Mouse (Mus musculus) neural tube, embryonic 13.5 days (tissue): ENCODE data around the gene Olfr1289. TPM values are rescaled to one million over a fixed set of nuclear protein-coding genes. Genes with fewer than 3 reads are reported as not detected.

Experiments
- ATAC-seq: fragments of 200-750 bp; cut with Nextera tagmentation; 2 replicates; pipeline ENCODE4 v1.8.0; 2017; ENCODE audit warnings: low read depth, mild to moderate bottlenecking, moderate TSS enrichment, moderate library complexity
- H3K27ac ChIP-seq: fragments of 300-500 bp; sonication (generic); replicated peaks from 2 replicates; pipeline ENCODE4 v1.5.1; 2015; ENCODE audit warnings: moderate library complexity, mild to moderate bottlenecking, inconsistent platforms
- H3K27me3 ChIP-seq: fragments of 300-500 bp; sonication (generic); 2 replicates; pipeline ENCODE4 v1.6.1; 2015; ENCODE audit warnings: mild to moderate bottlenecking, inconsistent platforms
- H3K36me3 ChIP-seq: fragments of 300-500 bp; sonication (generic); 2 replicates; pipeline ENCODE4 v1.6.1; 2015; ENCODE audit warnings: mild to moderate bottlenecking, inconsistent platforms
- H3K4me1 ChIP-seq: fragments of 300-500 bp; sonication (generic); replicated peaks from 2 replicates; pipeline ENCODE4 v1.6.1; 2015; ENCODE audit warnings: inconsistent platforms
- H3K4me2 ChIP-seq: fragments of 300-500 bp; sonication (generic); 2 replicates; pipeline ENCODE4 v1.6.1; 2015; ENCODE audit warnings: inconsistent platforms, mild to moderate bottlenecking, moderate library complexity
- H3K4me3 ChIP-seq: fragments of 300-500 bp; sonication (generic); 2 replicates; pipeline ENCODE4 v1.5.1; 2015; ENCODE audit warnings: mild to moderate bottlenecking, inconsistent platforms
- H3K9ac ChIP-seq: fragments of 300-500 bp; sonication (generic); 2 replicates; pipeline ENCODE4 v1.6.1; 2015; ENCODE audit warnings: moderate library complexity, mild to moderate bottlenecking, inconsistent platforms
- H3K9me3 ChIP-seq: fragments of 300-500 bp; sonication (generic); 2 replicates; pipeline ENCODE4 v1.6.1; 2016; ENCODE audit warnings: inconsistent platforms
- WGBS: fragments of 180-500 bp; shearing (Covaris S2); methylation state at CpG from one replicate; pipeline ENCODE4 v1.1.7; 2015; 5-methylcytosine and 5-hydroxymethylcytosine counted together
- polyA plus RNA-seq: library from polyadenylated mRNA; unstranded; fragments of >200 nt; fragmentation: Nextera tagmentation; extraction: Ambion mirVana; gene quantifications from 2 replicates; pipeline ENCODE4 v1.2.1, GENCODE M21; 2015

Olfr1289 gene
- polyA plus RNA-seq = not detected in 2 replicates

- no peak within 1 kb of the TSS for H3K9ac ChIP-seq
- no peaks in the 10 kb centered on the region for H3K36me3 ChIP-seq
- H3K27ac ChIP-seq = no peak within 1 kb of the TSS
- H3K9me3 ChIP-seq = no peaks in the 10 kb centered on the region
- H3K4me3 ChIP-seq = no peak within 1 kb of the TSS
- ATAC-seq = no peak
- H3K4me1 ChIP-seq = no peaks in the 10 kb centered on the region
- no peak within 1 kb of the TSS for H3K4me2 ChIP-seq
- WGBS = 89% methylated on average over 1 of the region's 1 CpGs
- H3K27me3 ChIP-seq = no peaks in the 10 kb centered on the region
Observed at GRCm38 (mm10) chr2:111480519-111480918, at the start of gene Olfr1289. Gene Olfr1289, plus strand, starts transcription at chr2:111480819.

GRCm38 (mm10) chr2:111448842-111449241 lies 31.8 kb upstream of the Olfr1289 start, which contains the start of gene Olfr1287:
Gene Olfr1287, plus strand, starts transcription at chr2:111449142.
- no peaks in the 10 kb centered on the region for H3K36me3 ChIP-seq
- WGBS = 73% methylated on average over 1 of the region's 1 CpGs
- no peak for ATAC-seq

DNA sequence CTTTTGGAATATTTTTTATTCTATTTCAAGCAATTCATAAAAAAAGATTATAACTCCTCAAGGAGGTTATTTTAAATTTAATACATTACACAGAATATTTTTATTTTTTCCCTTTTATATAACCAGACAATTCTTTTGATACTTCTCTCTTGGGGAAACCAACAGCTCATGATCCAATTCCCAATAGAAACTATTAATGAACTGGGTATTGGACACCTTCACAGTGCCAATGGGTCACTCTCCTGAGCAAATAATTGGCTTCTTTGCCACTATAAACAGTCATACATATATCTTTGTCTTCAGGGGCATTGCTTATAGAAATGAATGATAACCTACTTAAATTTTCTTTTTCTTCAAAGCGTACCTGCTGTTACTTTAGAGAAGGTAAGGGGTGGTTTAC lies 6.8 kb upstream of the Olfr1289 start, which contains the start of gene Olfr1288:
TSS of gene Olfr1288 (plus strand) at position 301 of the 400 bp plus-strand sequence.
- Histone ChIP-seq H3K9me3 (no peaks in the 10 kb centered on the region), H3K36me3 (no peaks in the 10 kb centered on the region)
- ATAC-seq = no peak

More at GRCm38 (mm10) chr2:111448842-111449241, 31.8 kb upstream of the Olfr1289 start, which contains the start of gene Olfr1287:
- no peak within 1 kb of the TSS for H3K9ac ChIP-seq
- H3K4me2 ChIP-seq = no peak within 1 kb of the TSS
- H3K27ac ChIP-seq = no peak within 1 kb of the TSS
- H3K4me1 ChIP-seq = no peaks in the 10 kb centered on the region
- no peaks in the 10 kb centered on the region for H3K27me3 ChIP-seq
- H3K9me3 ChIP-seq = no peaks in the 10 kb centered on the region
- no peak within 1 kb of the TSS for H3K4me3 ChIP-seq

DNA sequence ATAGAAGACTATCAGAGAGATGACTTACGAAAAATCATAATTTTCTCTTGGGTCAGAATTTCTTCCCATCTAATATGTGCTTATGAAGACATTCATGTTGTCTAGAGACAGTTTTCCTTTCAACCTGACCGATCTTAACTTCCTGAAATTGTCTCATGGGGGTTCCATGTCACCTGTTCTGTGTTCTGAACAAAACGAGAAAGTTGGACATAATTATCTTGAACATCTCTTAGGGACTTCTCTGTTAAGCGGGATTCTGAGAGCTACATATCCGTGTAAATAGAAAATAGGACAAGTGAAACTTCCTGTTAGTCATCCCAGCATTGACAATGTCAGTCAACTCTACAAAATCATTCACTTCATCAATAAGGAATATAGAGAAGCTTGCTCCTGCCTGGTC lies 13.1 kb downstream of the Olfr1289 start, which contains the start of gene Olfr1290:
TSS of gene Olfr1290 (minus strand) at position 101 of the 400 bp plus-strand sequence.
- Histone ChIP-seq H3K27ac (no peak within 1 kb of the TSS), H3K36me3 (no peaks in the 10 kb centered on the region), H3K4me3 (no peak within 1 kb of the TSS), H3K9ac (no peak within 1 kb of the TSS), H3K9me3 (no peaks in the 10 kb centered on the region), H3K4me2 (no peak within 1 kb of the TSS), H3K4me1 (no peaks in the 10 kb centered on the region), H3K27me3 (no peaks in the 10 kb centered on the region)
- WGBS = 85% methylated on average over 5 of the region's 5 CpGs
- no peak for ATAC-seq

More for the DNA sequence above, 6.8 kb upstream of the Olfr1289 start, which contains the start of gene Olfr1288:
- Histone ChIP-seq H3K27ac (no peak within 1 kb of the TSS), H3K4me1 (no peaks in the 10 kb centered on the region), H3K4me3 (no peak within 1 kb of the TSS), H3K9ac (no peak within 1 kb of the TSS), H3K4me2 (no peak within 1 kb of the TSS), H3K27me3 (no peaks in the 10 kb centered on the region)
- WGBS = 100% methylated on average over 1 of the region's 1 CpGs

GRCm38 (mm10) chr2:111496880-111497279 lies 16.3 kb downstream of the Olfr1289 start, which contains the start of gene Olfr1291-ps1:
Gene Olfr1291-ps1, plus strand, starts transcription at chr2:111497180.
- ATAC-seq = no peak
- Histone ChIP-seq H3K36me3 (no peaks in the 10 kb centered on the region), H3K4me1 (no peaks in the 10 kb centered on the region), H3K27me3 (no peaks in the 10 kb centered on the region), H3K27ac (no peak within 1 kb of the TSS), H3K4me3 (no peak within 1 kb of the TSS), H3K4me2 (no peak within 1 kb of the TSS), H3K9ac (no peak within 1 kb of the TSS), H3K9me3 (no peaks in the 10 kb centered on the region)
- WGBS = 91% methylated on average over 3 of the region's 3 CpGs

DNA sequence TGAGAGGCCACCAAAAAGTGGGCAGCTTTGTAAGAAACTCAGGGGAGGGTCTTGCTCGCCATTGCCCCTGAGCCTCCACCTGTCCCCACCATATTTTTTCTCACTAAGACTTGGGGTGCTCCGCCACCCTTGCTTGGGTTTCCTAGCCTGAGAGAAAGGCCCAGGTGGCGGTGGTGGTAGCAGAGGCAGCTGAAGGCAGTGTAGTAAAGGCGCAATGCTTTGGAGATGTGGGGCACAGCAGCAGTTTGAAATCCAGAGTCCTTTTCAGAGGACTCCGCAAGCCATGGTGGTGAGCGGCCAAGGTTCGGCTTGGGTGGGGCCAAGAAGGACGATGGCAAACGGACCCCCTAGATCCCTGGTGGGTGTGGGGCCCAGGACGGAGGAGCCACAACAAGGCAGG lies 36.8 kb downstream of the Olfr1289 start:
- no peak for ATAC-seq
- Histone ChIP-seq H3K4me3 (no peak overlapping the region), H3K9ac (no peak overlapping the region), H3K36me3 (no peaks in the 10 kb centered on the region), H3K27me3 (no peaks in the 10 kb centered on the region), H3K4me2 (no peak overlapping the region), H3K27ac (no peak overlapping the region), H3K9me3 (no peaks in the 10 kb centered on the region), H3K4me1 (no peaks in the 10 kb centered on the region)
- WGBS = 93% methylated on average over 10 of the region's 10 CpGs

- Histone ChIP-seq H3K9ac (no peak within 1 kb of the TSS), H3K4me3 (no peak within 1 kb of the TSS), H3K36me3 (no peaks in the 10 kb centered on the region), H3K27me3 (no peaks in the 10 kb centered on the region), H3K4me2 (no peak within 1 kb of the TSS), H3K27ac (no peak within 1 kb of the TSS), H3K9me3 (no peaks in the 10 kb centered on the region), H3K4me1 (no peaks in the 10 kb centered on the region)
- no peak for ATAC-seq
- WGBS = 86% methylated on average over 1 of the region's 1 CpGs
Observed at GRCm38 (mm10) chr2:111524903-111525302, 44.3 kb downstream of the Olfr1289 start, which contains the start of gene Olfr1293-ps. Gene Olfr1293-ps, plus strand, starts transcription at chr2:111525203.

Other genes starting within 250 kb of the Olfr1289 start
- not detected in 2 replicates for gene Olfr1275, start 245.5 kb upstream of the Olfr1289 start, polyA plus RNA-seq
- gene Olfr1276, start 226.3 kb upstream of the Olfr1289 start, polyA plus RNA-seq = not detected in 2 replicates
- gene Olfr1277, start 206.7 kb upstream of the Olfr1289 start, polyA plus RNA-seq = not detected in 2 replicates
- gene Olfr1278, start 190.7 kb upstream of the Olfr1289 start, polyA plus RNA-seq = not detected in 2 replicates
- gene Olfr1279, start 180.2 kb upstream of the Olfr1289 start, polyA plus RNA-seq = not detected in 2 replicates
- not detected in 2 replicates for gene Olfr1280, start 166.8 kb upstream of the Olfr1289 start, polyA plus RNA-seq
- not detected in 2 replicates for gene Olfr1281, start 154.3 kb upstream of the Olfr1289 start, polyA plus RNA-seq
- gene Olfr1282, start 144.7 kb upstream of the Olfr1289 start, polyA plus RNA-seq = not detected in 2 replicates
- gene Olfr1283, start 114.0 kb upstream of the Olfr1289 start, polyA plus RNA-seq = not detected in 2 replicates
- gene Olfr1284, start 105.3 kb upstream of the Olfr1289 start, polyA plus RNA-seq = not detected in 2 replicates
- gene Olfr1286, start 57.7 kb upstream of the Olfr1289 start, polyA plus RNA-seq = not detected in 2 replicates
- gene Olfr1287, start 31.7 kb upstream of the Olfr1289 start, polyA plus RNA-seq = not detected in 2 replicates
- not detected in 2 replicates for gene Olfr1288, start 6.7 kb upstream of the Olfr1289 start, polyA plus RNA-seq
- gene Olfr1290, start 13.0 kb downstream of the Olfr1289 start, polyA plus RNA-seq = not detected in 2 replicates
- gene Olfr1291-ps1, start 16.4 kb downstream of the Olfr1289 start, polyA plus RNA-seq = not detected in 2 replicates
- not detected in 2 replicates for gene Olfr1293-ps, start 44.4 kb downstream of the Olfr1289 start, polyA plus RNA-seq
- gene Olfr1294, start 59.5 kb downstream of the Olfr1289 start, polyA plus RNA-seq = not detected in 2 replicates
- gene Olfr1295, start 88.9 kb downstream of the Olfr1289 start, polyA plus RNA-seq = not detected in 2 replicates
- not detected in 2 replicates for gene Olfr1297, start 145.7 kb downstream of the Olfr1289 start, polyA plus RNA-seq
- not detected in 2 replicates for gene Olfr1298, start 168.4 kb downstream of the Olfr1289 start, polyA plus RNA-seq
- not detected in 2 replicates for gene Olfr1299, start 180.6 kb downstream of the Olfr1289 start, polyA plus RNA-seq